Mouse (Mus musculus) MEL (cell line): ENCODE data around the gene Zfp408. TPM values are rescaled to one million over a fixed set of nuclear protein-coding genes. Genes with fewer than 3 reads are reported as not detected.

Experiments
- DNase-seq: peaks from one replicate; pipeline ENCODE4 v3.0.0; 2011; ENCODE audit warnings: low read depth, low spot score
- H3K27ac ChIP-seq: 2 replicates; pipeline ENCODE4 v1.5.1; 2012; ENCODE audit warnings: low read depth, mild to moderate bottlenecking, control low read depth, low read length, moderate library complexity; ENCODE audit not compliant: control insufficient read depth
- H3K27me3 ChIP-seq, 2 experiments: fragments of 150-350 bp in 1 of 2; sonication (generic) in 1 of 2; 2 replicates each; pipeline ENCODE4 v1.6.1; 2012; ENCODE audit warnings: low read length in 2 of 2, mild to moderate bottlenecking in 2 of 2, improper control_type of control experiment in 1 of 2, moderate library complexity in 1 of 2; ENCODE audit not compliant: insufficient read depth in 2 of 2, control insufficient read depth in 1 of 2
- H3K36me3 ChIP-seq, 2 experiments: 2 replicates each; pipeline ENCODE4 v1.6.1; 2012 to 2014; ENCODE audit warnings: low read length in 2 of 2, improper control_type of control experiment in 1 of 2, inconsistent platforms in 1 of 2, mild to moderate bottlenecking in 1 of 2; ENCODE audit not compliant: insufficient read depth in 2 of 2, control insufficient read depth in 1 of 2
- H3K4me1 ChIP-seq, 2 experiments: fragments of 150-350 bp in 1 of 2; sonication (generic) in 1 of 2; 2 replicates each; pipeline ENCODE4 v1.6.1; 2012; ENCODE audit warnings: low read length in 2 of 2, improper control_type of control experiment in 1 of 2, mild to moderate bottlenecking in 1 of 2; ENCODE audit not compliant: insufficient read depth in 2 of 2, control insufficient read depth in 1 of 2
- H3K4me3 ChIP-seq, 2 experiments: fragments of 150-350 bp in 1 of 2; sonication (generic) in 1 of 2; 2 replicates each; pipeline ENCODE4 v1.5.1; 2012; ENCODE audit warnings: low read depth in 2 of 2, low read length in 2 of 2, mild to moderate bottlenecking in 2 of 2, moderate library complexity in 2 of 2, control low read depth in 1 of 2, improper control_type of control experiment in 1 of 2; ENCODE audit not compliant: control insufficient read depth in 1 of 2, insufficient read depth in 1 of 2
- H3K79me2 ChIP-seq: 2 replicates; pipeline ENCODE4 v1.6.1; 2012; ENCODE audit warnings: mild to moderate bottlenecking, low read length, moderate library complexity; ENCODE audit not compliant: control insufficient read depth, poor library complexity, insufficient read depth
- H3K9ac ChIP-seq: 2 replicates; pipeline ENCODE4 v1.6.1; 2012; ENCODE audit warnings: low read depth, mild to moderate bottlenecking, control low read depth, low read length, moderate library complexity; ENCODE audit not compliant: control insufficient read depth, poor library complexity, severe bottlenecking
- H3K9me3 ChIP-seq: fragments of 150-350 bp; sonication (generic); replicated peaks from 2 replicates; pipeline ENCODE4 v1.6.1; 2012; ENCODE audit warnings: mild to moderate bottlenecking, low read length, improper control_type of control experiment, moderate library complexity; ENCODE audit not compliant: insufficient read depth
- BHLHE40 ChIP-seq: IDR thresholded peaks from 2 replicates; pipeline ENCODE4 v1.6.1; 2012; ENCODE audit warnings: low read depth, mild to moderate bottlenecking, inconsistent platforms, low read length, improper control_type of control experiment, borderline replicate concordance
- CHD1 ChIP-seq: IDR thresholded peaks from 2 replicates; pipeline ENCODE4 v1.6.1; 2012; ENCODE audit warnings: low read depth, mild to moderate bottlenecking, inconsistent platforms, low read length, improper control_type of control experiment
- CHD2 ChIP-seq: IDR thresholded peaks from 2 replicates; pipeline ENCODE4 v1.6.1; 2011; ENCODE audit warnings: low read length, improper control_type of control experiment
- E2F4 ChIP-seq: IDR thresholded peaks from 2 replicates; pipeline ENCODE4 v1.6.1; 2011; ENCODE audit warnings: low read depth, low read length, improper control_type of control experiment, borderline replicate concordance
- ELF1 ChIP-seq: IDR thresholded peaks from 2 replicates; pipeline ENCODE4 v1.6.1; 2014; ENCODE audit warnings: low read depth, mild to moderate bottlenecking, inconsistent platforms, low read length, improper control_type of control experiment, moderate library complexity
- ETS1 ChIP-seq: IDR thresholded peaks from 2 replicates; pipeline ENCODE4 v1.6.1; 2012; ENCODE audit warnings: low read depth, mild to moderate bottlenecking, inconsistent platforms, low read length, improper control_type of control experiment, moderate library complexity
- GABPA ChIP-seq: IDR thresholded peaks from 2 replicates; pipeline ENCODE4 v1.6.1; 2012; ENCODE audit warnings: low read depth, mild to moderate bottlenecking, inconsistent platforms, low read length, improper control_type of control experiment, moderate library complexity
- MAZ ChIP-seq: IDR thresholded peaks from 2 replicates; pipeline ENCODE4 v1.6.1; 2012; ENCODE audit warnings: low read depth, mild to moderate bottlenecking, inconsistent platforms, low read length, improper control_type of control experiment
- MXI1 ChIP-seq: IDR thresholded peaks from 2 replicates; pipeline ENCODE4 v1.6.1; 2011; ENCODE audit warnings: mild to moderate bottlenecking, low read depth, low read length, improper control_type of control experiment
- MYC ChIP-seq: IDR thresholded peaks from 2 replicates; pipeline ENCODE4 v1.6.1; 2011; ENCODE audit warnings: low read depth, mild to moderate bottlenecking, low read length, improper control_type of control experiment, moderate library complexity
- NELFE ChIP-seq: IDR thresholded peaks from 2 replicates; pipeline ENCODE4 v1.6.1; 2011; ENCODE audit warnings: low read depth, low read length, improper control_type of control experiment
- POLR2A ChIP-seq, 2 experiments: IDR thresholded peaks; 2 replicates each; pipeline ENCODE4 v1.6.1; 2011 to 2012; ENCODE audit warnings: low read length in 2 of 2, mild to moderate bottlenecking in 2 of 2, control low read depth in 1 of 2, improper control_type of control experiment in 1 of 2, low read depth in 1 of 2, moderate library complexity in 1 of 2; ENCODE audit not compliant: control insufficient read depth in 1 of 2, insufficient read depth in 1 of 2, poor library complexity in 1 of 2
- POLR2AphosphoS2 ChIP-seq: IDR thresholded peaks from 2 replicates; pipeline ENCODE4 v1.6.1; 2011; ENCODE audit warnings: low read length, improper control_type of control experiment
- RCOR1 ChIP-seq: IDR thresholded peaks from 2 replicates; pipeline ENCODE4 v1.6.1; 2012; ENCODE audit warnings: low read depth, mild to moderate bottlenecking, inconsistent platforms, low read length, improper control_type of control experiment
- SIN3A ChIP-seq: IDR thresholded peaks from 2 replicates; pipeline ENCODE4 v1.6.1; 2012; ENCODE audit warnings: low read length, improper control_type of control experiment, inconsistent platforms
- TAL1 ChIP-seq: IDR thresholded peaks from 2 replicates; pipeline ENCODE4 v1.6.1; 2012; ENCODE audit warnings: mild to moderate bottlenecking, inconsistent platforms, low read length, moderate library complexity, mixed read lengths
- TCF12 ChIP-seq: IDR thresholded peaks from 2 replicates; pipeline ENCODE4 v1.6.1; 2014; ENCODE audit warnings: low read depth, mild to moderate bottlenecking, inconsistent platforms, low read length, improper control_type of control experiment, moderate library complexity
- USF2 ChIP-seq, 2 experiments: IDR thresholded peaks; 2 replicates each; pipeline ENCODE4 v1.6.1; 2011 to 2012; ENCODE audit warnings: improper control_type of control experiment in 2 of 2, low read length in 2 of 2, borderline replicate concordance in 1 of 2, inconsistent platforms in 1 of 2, low read depth in 1 of 2, mild to moderate bottlenecking in 1 of 2; ENCODE audit not compliant: insufficient read depth in 1 of 2
- polyA plus RNA-seq, 2 experiments: library from polyadenylated mRNA; stranded (reverse) in 1 of 2; unstranded in 1 of 2; fragments of >175 nt in 1 of 2; fragments of >200 nt in 1 of 2; gene quantifications; 2 replicates each; pipeline versions ENCODE4 v1.2.1 to v1.2.4; 2012; ENCODE audit warnings: low replicate concordance in 2 of 2, low read depth in 1 of 2; ENCODE audit not compliant: insufficient read length in 2 of 2, insufficient read depth in 1 of 2, missing spikeins in 1 of 2
- total RNA-seq: library from RNA; depleted of rRNA; stranded (reverse); fragments of 300-350 nt; gene quantifications from 2 replicates; pipeline ENCODE4 v1.2.3, GENCODE M21; 2012

Gene Zfp408
- total and polyA plus RNA-seq, 3 experiments: 10.4 to 16.4 TPM; not detected in 1

GRCm38 (mm10) chr2:91669326-91669725 lies 19.7 kb upstream of the Zfp408 start:
- H3K4me1 ChIP-seq: peaks cover 0 to 2% of the 10 kb centered on the region in 2 experiments; a peak in 1 of 4 replicates

DNA sequence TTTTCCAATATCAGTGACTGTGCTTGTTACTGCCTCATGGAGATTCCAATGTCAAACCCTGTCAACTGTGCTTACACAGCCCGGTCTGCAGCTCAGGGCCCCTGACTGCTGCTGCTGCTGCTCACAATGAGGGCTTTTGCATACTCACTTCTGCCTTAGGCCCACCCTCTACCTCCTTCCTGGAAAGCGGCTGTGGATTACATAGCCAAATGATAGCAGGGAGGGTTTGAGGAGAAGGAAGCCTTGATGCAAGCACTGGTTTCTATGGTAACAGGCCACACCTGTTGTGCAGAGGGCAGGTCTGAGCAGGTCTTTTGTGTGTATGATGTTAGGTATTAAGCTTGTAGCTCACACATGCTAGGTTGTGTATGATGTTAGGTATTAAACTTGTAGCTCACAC lies 18.2 kb upstream of the Zfp408 start:
- no peak for DNase-seq
- H3K9ac ChIP-seq: no peak overlapping the region
- H3K36me3 ChIP-seq: peaks cover 0 to 4% of the 10 kb centered on the region in 2 experiments; a peak in 1 of 4 replicates
- no peak overlapping the region for H3K27ac ChIP-seq
- H3K79me2 ChIP-seq: no peaks in the 10 kb centered on the region
- peaks cover 0 to 2% of the 10 kb centered on the region in 2 experiments; a peak in 1 of 4 replicates for H3K4me1 ChIP-seq
- H3K4me3 ChIP-seq: no peak overlapping the region
- no peaks in the 10 kb centered on the region for H3K27me3 ChIP-seq
- TF ChIP-seq NELFE (no peak), ELF1 (no peak), GABPA (no peak), CHD1 (no peak), TAL1 (no peak), MYC (no peak), MXI1 (no peak), E2F4 (no peak), ETS1 (no peak), USF2 (IDR thresholded peaks at IDR 0.05; ENCODE audit: borderline replicate concordance in 1 of 2, insufficient read depth in 1 of 2, low read depth in 1 of 2, low read length in 2 of 2) (no peak), BHLHE40 (no peak), SIN3A (no peak), POLR2AphosphoS2 (no peak), CHD2 (no peak), RCOR1 (no peak), TCF12 (no peak)
- no peaks in the 10 kb centered on the region for H3K9me3 ChIP-seq

More at GRCm38 (mm10) chr2:91669326-91669725, 19.7 kb upstream of the Zfp408 start:
- H3K27ac ChIP-seq: no peak overlapping the region
- DNase-seq: no peak
- H3K27me3 ChIP-seq: no peaks in the 10 kb centered on the region
- H3K9ac ChIP-seq: no peak overlapping the region
- no peaks in the 10 kb centered on the region for H3K9me3 ChIP-seq
- H3K79me2 ChIP-seq: no peaks in the 10 kb centered on the region
- no peak overlapping the region for H3K4me3 ChIP-seq
- peaks cover 0 to 2% of the 10 kb centered on the region in 2 experiments; a peak in 1 of 4 replicates for H3K36me3 ChIP-seq
- TF ChIP-seq MXI1 (no peak), MAZ (no peak), POLR2A (IDR thresholded peaks at IDR 0.05; ENCODE audit: control insufficient read depth in 1 of 2, insufficient read depth in 1 of 2, low read depth in 1 of 2, low read length in 2 of 2, poor library complexity in 1 of 2) (no peak)
